In genomic region chr2:151632159-151632814, GRCm38 (mm10) we compare ENCODE assay signal across 8 mouse cellular contexts. TPM values are rescaled to one million over a fixed set of nuclear protein-coding genes. Genes with fewer than 3 reads are reported as not detected.
A peak's percentile ranks its signal among the peaks of the same experiment; 100 is the strongest.
DNase-seq lines count a peak whose midpoint lies in the region; ATAC-seq and TF ChIP-seq lines count a peak whose summit lies in the region.

TSS of gene Snph (minus strand) at chr2:151632593.

- peak within 1 kb of the TSS; percentile 71 for H3K4me3 ChIP-seq in embryonic facial prominence, embryonic 12.5 days
- peak within 1 kb of the TSS; percentile 81 for H3K4me3 ChIP-seq in heart, adult 2 months

- ATAC-seq in embryonic facial prominence, embryonic 12.5 days (ENCODE audit: insufficient number of reproducible peaks, insufficient read depth, low FRiP score, low TSS enrichment) = peak; percentile 66; the same call in 1 of the 2 replicates
- peak; percentile 66; the same call in 1 of the 2 replicates for ATAC-seq in megakaryocyte-erythroid progenitor cell, adult 5-6 weeks (replicated peaks; ENCODE audit: low FRiP score, low TSS enrichment, poor library complexity, severe bottlenecking)

- H3K4me1 ChIP-seq in embryonic facial prominence, embryonic 12.5 days = 0 out of 2 replicates have a peak, but pooled peaks cover 5% of the 10 kb centered on the region
- no peaks in the 10 kb centered on the region for H3K4me1 ChIP-seq in heart, adult 2 months (ENCODE audit: control insufficient read depth, insufficient read depth, low read length)

- no peak within 1 kb of the TSS for H3K27ac ChIP-seq in embryonic facial prominence, embryonic 12.5 days
- peak within 1 kb of the TSS; percentile 57 for H3K27ac ChIP-seq in heart, adult 2 months

- DNase-seq in adrenal gland, postnatal 4 days (ENCODE audit: low spot score in 2 of 2) = peak; percentile 11 to 14
- DNase-seq in heart, adult 2 months = peak; percentile 70 to 72
- peak; percentile 57 for DNase-seq in kidney, adult 11 months
- DNase-seq in left cerebral cortex, postnatal 36 days (ENCODE audit: low spot score in 2 of 2) = peak; percentile 79 to 81
- peak; percentile 80 for DNase-seq in right cerebral cortex, postnatal 14 days
- no peak for DNase-seq in adipocyte (ENCODE audit: low spot score)

- under 1% methylated on average over 45 of the region's 47 CpGs for WGBS in embryonic facial prominence, embryonic 12.5 days
- WGBS in heart, adult 2 months = under 1% methylated on average over 47 of the region's 47 CpGs

- no peaks in the 10 kb centered on the region for H3K36me3 ChIP-seq in embryonic facial prominence, embryonic 12.5 days
- no peaks in the 10 kb centered on the region for H3K36me3 ChIP-seq in heart, adult 2 months (ENCODE audit: control insufficient read depth, insufficient read depth, low read length)

- intact Hi-C loops in heart, adult 2 months (cut with DNase I) = loop anchor here (5.0 kb wide), 1 partner anchor 140 kb away; the partner anchor contains the start of gene Nsfl1c
- intact Hi-C loops in left cerebral cortex, postnatal 36 days (cut with DNase I) = loop anchor here (2.0 to 5.0 kb wide), 2 partner anchors 45 to 57 kb away; no protein-coding TSS in a partner anchor

- peak; percentile 70 for TF ChIP-seq CTCF in heart, adult 2 months (IDR thresholded peaks at IDR 0.05)

- no peak for TF ChIP-seq POLR2A in heart, adult 2 months (IDR thresholded peaks at IDR 0.05; ENCODE audit: insufficient read depth, low read depth, low read length)

- no peaks in the 10 kb centered on the region for H3K79me2 ChIP-seq in heart, adult 2 months (replicated peaks; ENCODE audit: control insufficient read depth, insufficient read depth, low read length)

- H3K9me3 ChIP-seq in embryonic facial prominence, embryonic 12.5 days = no peaks in the 10 kb centered on the region

- TF ChIP-seq EP300 in heart, adult 2 months (IDR thresholded peaks at IDR 0.05; ENCODE audit: insufficient read depth, low read depth, low read length) = no peak

- H3K9ac ChIP-seq in embryonic facial prominence, embryonic 12.5 days = peak within 1 kb of the TSS; percentile 66
- H3K9ac ChIP-seq in heart, adult 2 months (ENCODE audit: low read depth, low read length) = peak within 1 kb of the TSS; percentile 10; the same call in 1 of the 2 replicates

- H3K4me2 ChIP-seq in embryonic facial prominence, embryonic 12.5 days (replicated peaks) = peak within 1 kb of the TSS; percentile 99

- H3K27me3 ChIP-seq in embryonic facial prominence, embryonic 12.5 days = peaks cover 40% of the 10 kb centered on the region
- peaks cover 8% of the 10 kb centered on the region for H3K27me3 ChIP-seq in heart, adult 2 months (ENCODE audit: control insufficient read depth, insufficient read depth, low read length)

RNA-seq across cellular contexts. Expression of gene Snph, which starts in this region (rescaled TPM):
- total RNA-seq in adrenal gland, postnatal 4 days (2021) = 1 to 10 TPM; 9.1 to 9.6 TPM
- polyA plus RNA-seq in embryonic facial prominence, embryonic 12.5 days (2016; fragmentation: Nextera tagmentation; extraction: Ambion mirVana) = 1.2 and 1.9 TPM in 2 replicates
- total RNA-seq in heart, adult 2 months (2021) = 1 to 10 TPM; 4.3 to 5.0 TPM
- polyA plus RNA-seq in heart, adult 2 months (2012; rRNA removed) = 0.09 and 0.21 TPM in 2 replicates
- 100 to 1,000 TPM; 313 to 321 TPM for total RNA-seq in left cerebral cortex, postnatal 36 days (2021)
- not detected in 2 replicates for total RNA-seq in megakaryocyte-erythroid progenitor cell, adult 5-6 weeks (2014; fragmentation: Nextera tagmentation)
- not detected in 2 replicates for total RNA-seq in megakaryocyte-erythroid progenitor cell, adult 5-6 weeks (2017)

Comparison
In these comparisons a context has a peak if more than half of its experiments do, and no peak if none do; other contexts are left out.
1. RNA of gene Snph (total RNA-seq): 313 to 321 TPM in left cerebral cortex, postnatal 36 days; 9.1 to 9.6 TPM in adrenal gland, postnatal 4 days, 4.3 to 5.0 TPM in heart, adult 2 months and not detected in megakaryocyte-erythroid progenitor cell, adult 5-6 weeks; every median in the first group is over 10 times any median in the second.
2. Peak in ATAC-seq in megakaryocyte-erythroid progenitor cell, adult 5-6 weeks; RNA of the gene not detected or under 1 TPM.